In genomic region chr1:125800506-125800905, GRCm38 (mm10) we compare ENCODE assay signal across 23 mouse cellular contexts.
A peak's percentile ranks its signal among the peaks of the same experiment; 100 is the strongest.
DNase-seq lines count a peak whose midpoint lies in the region; ATAC-seq and TF ChIP-seq lines count a peak whose summit lies in the region.
"Had no signal": no experiment of that assay in that cellular context is flagged by ENCODE, and none has a peak within 500 bp of the region (broad histone marks: within the 10 kb centered on the region; RNA-seq: fewer than 3 reads in every experiment).

No protein-coding gene starts in this region.

- H3K4me1 ChIP-seq in lung, postnatal 0 days (ENCODE audit: insufficient read depth, low read depth, low read length): no peaks in the 10 kb centered on the region
- H3K4me1 ChIP-seq in stomach, postnatal 0 days (replicated peaks; ENCODE audit: control insufficient read depth, insufficient read depth): no peaks in the 10 kb centered on the region
- H3K4me1 ChIP-seq in midbrain, embryonic 16.5 days (ENCODE audit: control insufficient read depth, insufficient read depth, low read length): no peaks in the 10 kb centered on the region
- H3K4me1 ChIP-seq: embryonic facial prominence, embryonic 13.5 days; embryonic facial prominence, embryonic 15.5 days; forebrain, embryonic 10.5 days; forebrain, embryonic 12.5 days had no signal

- no peak for TF ChIP-seq CTCF in lung, postnatal 0 days (IDR thresholded peaks at IDR 0.05)
- no peak for TF ChIP-seq CTCF in stomach, postnatal 0 days (IDR thresholded peaks at IDR 0.05; ENCODE audit: low read depth)

- no peaks in the 10 kb centered on the region for H3K9me3 ChIP-seq in lung, postnatal 0 days (ENCODE audit: low read length)
- no peaks in the 10 kb centered on the region for H3K9me3 ChIP-seq in stomach, postnatal 0 days (ENCODE audit: control insufficient read depth, low read length)
- peaks cover 3% of the 10 kb centered on the region; the same call in 1 of the 2 replicates for H3K9me3 ChIP-seq in midbrain, embryonic 16.5 days (replicated peaks; ENCODE audit: control insufficient read depth, low read length, poor library complexity, severe bottlenecking)
- H3K9me3 ChIP-seq: embryonic facial prominence, embryonic 15.5 days had no signal

- TF ChIP-seq EP300 in lung, postnatal 0 days (IDR thresholded peaks at IDR 0.05): no peak
- TF ChIP-seq EP300 in stomach, postnatal 0 days (optimal IDR thresholded peaks at IDR 0.05): no peak

- H3K27ac ChIP-seq in lung, postnatal 0 days (ENCODE audit: low read length): no peak overlapping the region
- H3K27ac ChIP-seq in stomach, postnatal 0 days (replicated peaks): no peak overlapping the region
- H3K27ac ChIP-seq in midbrain, embryonic 16.5 days (ENCODE audit: low read length): no peak overlapping the region
- H3K27ac ChIP-seq: embryonic facial prominence, embryonic 13.5 days; embryonic facial prominence, embryonic 15.5 days; forebrain, embryonic 10.5 days; forebrain, embryonic 12.5 days had no signal

- no peak overlapping the region for H3K9ac ChIP-seq in lung, postnatal 0 days (replicated peaks; ENCODE audit: low read depth)
- H3K9ac ChIP-seq in stomach, postnatal 0 days (ENCODE audit: low read length): no peak overlapping the region
- H3K9ac ChIP-seq in midbrain, embryonic 16.5 days (ENCODE audit: low read depth, low read length): no peak overlapping the region
- H3K9ac ChIP-seq: embryonic facial prominence, embryonic 13.5 days; embryonic facial prominence, embryonic 15.5 days; forebrain, embryonic 12.5 days had no signal

- H3K27me3 ChIP-seq in lung, postnatal 0 days (replicated peaks; ENCODE audit: insufficient read depth, low read length): no peaks in the 10 kb centered on the region
- H3K27me3 ChIP-seq in stomach, postnatal 0 days (ENCODE audit: control insufficient read depth, insufficient read depth, low read length): no peaks in the 10 kb centered on the region
- H3K27me3 ChIP-seq in midbrain, embryonic 16.5 days (ENCODE audit: control insufficient read depth, insufficient read depth, low read depth, low read length): no peaks in the 10 kb centered on the region
- H3K27me3 ChIP-seq: embryonic facial prominence, embryonic 15.5 days; forebrain, embryonic 12.5 days had no signal

- ATAC-seq in lung, postnatal 0 days: no peak
- no peak for ATAC-seq in stomach, postnatal 0 days (ENCODE audit: low FRiP score, low TSS enrichment)
- ATAC-seq in midbrain, embryonic 16.5 days: no peak
- ATAC-seq: forebrain, embryonic 14.5 days had no signal

- no peaks in the 10 kb centered on the region for H3K36me3 ChIP-seq in lung, postnatal 0 days (ENCODE audit: insufficient read depth, low read length)
- H3K36me3 ChIP-seq in stomach, postnatal 0 days (ENCODE audit: control insufficient read depth, insufficient read depth, low read length): no peaks in the 10 kb centered on the region
- H3K36me3 ChIP-seq in midbrain, embryonic 16.5 days (ENCODE audit: control insufficient read depth, insufficient read depth, low read length): no peaks in the 10 kb centered on the region
- H3K36me3 ChIP-seq: embryonic facial prominence, embryonic 13.5 days; embryonic facial prominence, embryonic 15.5 days; forebrain, embryonic 10.5 days; forebrain, embryonic 12.5 days had no signal

- H3K4me3 ChIP-seq in lung, postnatal 0 days (ENCODE audit: low read depth, low read length): no peak overlapping the region
- no peak overlapping the region for H3K4me3 ChIP-seq in stomach, postnatal 0 days (ENCODE audit: low read depth, low read length)
- H3K4me3 ChIP-seq in midbrain, embryonic 16.5 days (ENCODE audit: low read depth, low read length): no peak overlapping the region
- H3K4me3 ChIP-seq: embryonic facial prominence, embryonic 13.5 days; embryonic facial prominence, embryonic 15.5 days; erythroblast, embryonic 14.5 days; forebrain, embryonic 10.5 days; forebrain, embryonic 12.5 days had no signal

- H3K4me2 ChIP-seq in lung, postnatal 0 days (replicated peaks; ENCODE audit: low read depth, low read length): no peak overlapping the region
- no peak overlapping the region for H3K4me2 ChIP-seq in stomach, postnatal 0 days (replicated peaks; ENCODE audit: low read depth)
- no peak overlapping the region for H3K4me2 ChIP-seq in midbrain, embryonic 16.5 days (ENCODE audit: low read length)
- H3K4me2 ChIP-seq: embryonic facial prominence, embryonic 13.5 days; embryonic facial prominence, embryonic 15.5 days; forebrain, embryonic 12.5 days had no signal

- DNase-seq in kidney, postnatal 10 days: peak; percentile 11
- DNase-seq in kidney, adult 11 months: no peak
- peak; percentile 10 for DNase-seq in lung, postnatal 0 days (ENCODE audit: low spot score)
- no peak for DNase-seq in lung, postnatal 4 days
- peak; percentile 53 for DNase-seq in urinary bladder, postnatal 25 days (ENCODE audit: low spot score)
- DNase-seq in urinary bladder, postnatal 4 days (ENCODE audit: low spot score in 2 of 2): no peak
- peak; percentile 43 for DNase-seq in stomach, postnatal 0 days (ENCODE audit: low spot score)
- DNase-seq: adrenal gland, adult 2 months; adrenal gland, postnatal 10 days; adrenal gland, postnatal 25 days; cerebellum, adult 11 months; cerebellum, adult 18-20 months; cerebellum, adult 8-10 months; cerebellum, adult 9-11 months; cerebellum, postnatal 36 days; embryo, embryonic 11 days had no signal

- 76% methylated on average over 5 of the region's 5 CpGs for WGBS in lung, postnatal 0 days
- WGBS in stomach, postnatal 0 days: 76% methylated on average over 5 of the region's 5 CpGs
- WGBS in midbrain, embryonic 16.5 days: 93% methylated on average over 5 of the region's 5 CpGs

Comparison
In these comparisons a context has a peak if more than half of its experiments do, and no peak if none do; other contexts are left out.
1. DNase-seq: peak in kidney, postnatal 10 days (single experiment), lung, postnatal 0 days (single experiment), urinary bladder, postnatal 25 days (single experiment) and stomach, postnatal 0 days (single experiment); none in kidney, adult 11 months (single experiment), lung, postnatal 4 days (0 of 2) and urinary bladder, postnatal 4 days (0 of 2).